Mouse (Mus musculus) hindlimb bud, embryonic 11.5 days (tissue): Measurements from ENCODE around the gene Fmnl3.

Experiments used
- DNase-seq: peaks from one replicate; pipeline ENCODE4 v3.0.0-alpha.2; 2012; ENCODE audit warnings: low read depth, low spot score; ENCODE audit errors: extremely low spot score

Fmnl3 gene

DNA sequence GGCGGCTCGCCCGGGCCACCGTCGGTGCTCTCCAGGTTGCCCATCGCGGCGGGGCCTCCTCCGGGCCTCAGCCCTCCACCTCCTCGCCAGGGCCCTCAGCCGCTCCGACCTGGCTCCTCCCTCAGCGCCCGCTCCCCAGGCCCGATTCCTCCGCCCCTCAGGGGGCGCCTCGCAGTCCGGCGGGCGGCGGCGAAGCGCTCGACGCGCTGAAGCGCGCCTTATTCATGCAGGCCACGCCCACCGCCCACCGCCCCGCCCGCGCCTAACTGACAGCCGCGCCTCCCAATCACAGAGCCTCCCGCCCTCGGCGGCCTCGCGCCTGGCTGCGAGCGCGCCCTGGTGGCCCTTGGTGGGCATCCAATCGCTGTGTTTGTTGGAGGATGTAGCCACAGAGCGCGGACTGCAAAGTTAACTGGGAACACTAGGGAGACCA lies at the start of gene Fmnl3:
Gene Fmnl3 (minus strand): TSS at position 224 of the 433 bp plus-strand sequence.
- DNase-seq, result peak; percentile 91

DNA sequence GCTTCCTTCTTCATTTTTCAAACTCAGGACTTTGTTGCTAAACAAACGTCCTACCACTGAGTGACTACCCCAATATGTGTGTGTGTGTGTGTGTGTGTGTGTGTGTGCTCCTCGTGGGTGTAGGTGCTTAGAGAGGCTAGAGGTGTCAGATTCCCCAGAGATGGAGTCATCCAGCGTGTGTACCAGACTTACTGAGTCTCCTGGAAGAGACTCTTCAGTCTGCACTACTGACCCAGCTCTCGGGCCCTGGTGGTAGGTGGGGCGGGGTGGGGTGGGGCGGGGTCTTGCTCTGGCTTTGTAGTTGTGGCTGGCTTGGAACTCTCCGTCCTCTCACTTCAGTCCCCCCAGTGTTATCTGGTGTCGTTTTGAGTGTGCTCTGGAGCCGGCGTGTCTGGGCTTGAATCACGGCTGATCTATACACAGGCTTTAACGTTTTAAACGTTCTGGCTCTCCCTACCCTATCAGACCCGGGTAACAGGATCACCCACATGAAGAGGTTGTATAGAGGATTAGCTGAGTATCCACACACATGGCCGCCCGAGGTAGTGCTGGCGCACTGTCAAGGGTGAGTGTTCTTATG lies 47.5 kb upstream of the Fmnl3 start:
- no peak for DNase-seq

DNA sequence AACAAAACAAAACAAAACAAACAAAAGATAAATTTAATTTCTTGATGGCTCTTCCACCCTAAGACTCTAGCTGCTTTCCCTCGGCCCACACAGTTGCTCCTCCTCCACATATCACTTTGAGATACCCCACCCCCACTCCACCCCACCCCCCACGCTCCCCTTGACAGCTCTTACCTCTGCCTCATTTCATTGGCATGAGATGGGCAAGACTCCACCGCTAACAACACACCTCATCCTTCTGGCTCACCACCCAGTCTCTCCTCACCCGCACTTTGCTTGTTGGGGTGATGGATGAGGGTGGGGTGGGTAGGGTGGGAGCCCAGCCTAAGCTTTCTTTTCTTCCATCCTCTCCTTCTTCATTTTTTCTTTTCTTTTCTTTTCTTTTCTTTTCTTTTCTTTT lies 46.7 kb upstream of the Fmnl3 start:
- DNase-seq, result no peak

DNA sequence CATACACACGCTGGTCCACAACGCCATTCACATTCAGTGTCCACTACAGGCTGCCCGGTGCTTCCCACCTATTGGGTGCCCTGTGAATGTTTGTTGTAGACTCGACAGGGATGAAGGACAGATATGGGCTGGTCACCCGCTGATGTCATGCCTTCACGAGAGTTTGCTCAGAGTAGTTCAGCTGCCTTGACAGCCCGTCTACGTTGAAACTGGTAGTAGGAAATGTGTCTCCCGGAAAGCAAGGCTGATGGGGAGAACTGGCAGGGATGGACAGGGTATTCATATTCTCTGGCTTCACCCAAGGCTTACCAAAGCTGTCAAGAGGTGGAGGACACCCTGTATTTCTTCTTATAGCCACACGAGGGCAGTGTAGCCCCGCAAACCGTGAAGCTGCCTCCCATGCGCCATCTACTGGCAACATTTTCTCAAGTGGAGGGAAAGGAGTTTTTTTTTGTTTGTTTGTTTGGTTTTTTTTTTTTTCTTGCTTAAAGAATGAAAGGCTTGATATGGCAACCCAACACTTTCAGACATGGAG lies 46.1 kb upstream of the Fmnl3 start:
- DNase-seq, result peak; percentile 77

DNA sequence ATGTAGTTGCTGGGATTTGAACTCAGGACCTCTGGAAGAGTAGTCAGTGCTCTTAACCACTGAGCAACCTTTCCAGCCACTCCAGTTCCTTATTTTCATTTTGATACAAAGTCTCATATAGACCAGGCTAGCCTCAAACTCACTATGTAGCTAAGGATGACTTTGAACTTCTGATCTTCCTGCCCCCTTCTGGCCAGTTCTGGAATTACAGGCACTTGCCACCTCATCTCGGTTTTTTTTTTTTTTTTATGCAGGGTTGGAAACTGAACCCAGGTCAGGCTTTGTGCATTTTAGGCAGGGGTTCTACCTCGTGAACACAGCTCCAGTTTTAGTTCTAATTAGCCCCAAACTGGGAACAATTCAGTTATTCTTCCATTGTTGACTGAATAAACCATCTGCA lies 45.5 kb upstream of the Fmnl3 start:
- DNase-seq, result no peak

DNA sequence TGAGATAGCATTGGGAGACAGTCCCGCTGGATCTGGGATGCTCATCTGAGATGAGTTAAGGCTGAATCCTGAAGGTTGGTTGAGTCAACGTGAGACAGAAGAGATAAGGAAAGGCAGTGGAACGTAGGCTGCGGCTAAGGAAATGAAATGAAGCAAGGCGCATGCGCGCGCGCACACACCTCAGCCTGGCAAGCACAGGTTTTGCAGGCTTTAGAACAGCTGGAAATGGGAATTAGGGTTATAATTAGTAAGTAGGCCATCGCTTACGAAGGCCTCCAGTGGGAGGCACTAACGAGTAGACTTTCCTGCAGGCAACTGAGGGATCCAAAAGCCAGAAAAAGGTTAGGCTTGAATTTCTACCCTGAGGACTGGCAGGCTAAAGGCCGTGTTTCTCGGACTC lies 41.5 kb upstream of the Fmnl3 start:
- no peak for DNase-seq

DNA sequence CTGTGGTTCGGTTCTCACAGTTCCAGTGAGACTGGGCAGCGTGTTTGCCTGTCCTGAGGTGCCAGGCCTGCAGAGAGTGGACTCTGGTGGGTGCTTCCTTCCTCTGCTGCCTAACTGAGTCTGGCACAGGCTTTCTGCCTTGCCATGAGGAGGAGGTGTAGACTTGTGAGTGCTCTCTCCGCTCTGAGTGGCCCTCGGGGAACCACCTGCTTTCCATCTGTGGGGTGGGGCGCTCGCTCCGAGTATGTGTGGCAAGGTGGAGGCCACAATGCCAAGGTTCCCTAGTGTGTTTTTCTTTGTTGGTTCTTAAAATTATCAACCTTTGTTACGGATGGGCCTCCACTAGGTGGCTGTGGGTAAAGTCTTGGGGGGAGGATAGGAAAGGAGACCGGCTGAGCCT lies 38.6 kb upstream of the Fmnl3 start:
- no peak for DNase-seq

DNA sequence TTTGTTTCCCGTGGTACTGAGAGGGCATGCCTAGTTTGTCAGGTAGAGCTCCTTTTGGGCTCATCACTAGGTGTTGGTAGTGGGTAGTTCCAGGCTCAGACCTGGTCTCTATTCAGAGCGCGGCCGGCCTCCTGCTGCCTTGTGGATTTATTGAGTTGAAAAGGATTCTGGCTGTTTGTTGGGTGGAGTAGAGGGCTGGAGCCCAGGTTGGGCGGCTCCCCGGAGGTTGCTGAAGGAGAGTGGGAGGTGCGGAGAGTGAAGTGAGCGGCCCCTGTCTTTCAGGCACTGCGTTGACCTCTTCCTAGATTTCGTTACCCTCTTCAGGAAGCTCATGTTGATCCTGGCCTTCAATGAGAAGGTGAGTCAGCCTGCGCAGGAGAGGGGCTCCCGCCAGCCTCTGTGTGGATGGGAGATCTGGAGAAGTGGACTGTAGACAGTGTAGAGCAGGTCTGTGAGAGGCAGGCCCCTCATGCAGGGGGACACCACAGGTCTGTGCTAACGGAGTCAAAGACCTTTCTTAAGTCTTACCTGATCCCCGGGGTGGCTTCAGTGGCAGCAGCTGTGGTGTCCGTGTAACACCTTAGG lies 36.8 kb upstream of the Fmnl3 start:
- no peak for DNase-seq

DNA sequence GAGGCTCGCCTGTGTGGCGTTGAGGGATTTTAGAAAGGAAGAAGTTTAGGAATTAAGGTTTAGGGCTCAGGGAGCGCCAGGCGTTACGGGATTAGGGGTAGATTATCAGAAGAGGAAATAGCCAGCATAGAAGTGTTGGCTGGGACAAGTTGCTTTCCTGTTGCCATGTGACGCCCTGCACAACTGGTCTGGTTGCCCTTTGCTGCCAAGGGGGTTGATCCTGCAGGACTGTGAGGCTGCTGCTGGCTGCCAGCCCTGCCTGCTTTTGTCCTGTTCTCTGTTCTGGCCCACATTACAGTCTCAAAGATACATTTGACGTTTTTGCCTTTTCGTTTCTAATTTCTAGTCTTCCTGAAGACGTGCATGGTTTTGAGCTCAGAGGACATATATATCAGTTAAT lies 34.9 kb upstream of the Fmnl3 start:
- DNase-seq, result no peak

DNA sequence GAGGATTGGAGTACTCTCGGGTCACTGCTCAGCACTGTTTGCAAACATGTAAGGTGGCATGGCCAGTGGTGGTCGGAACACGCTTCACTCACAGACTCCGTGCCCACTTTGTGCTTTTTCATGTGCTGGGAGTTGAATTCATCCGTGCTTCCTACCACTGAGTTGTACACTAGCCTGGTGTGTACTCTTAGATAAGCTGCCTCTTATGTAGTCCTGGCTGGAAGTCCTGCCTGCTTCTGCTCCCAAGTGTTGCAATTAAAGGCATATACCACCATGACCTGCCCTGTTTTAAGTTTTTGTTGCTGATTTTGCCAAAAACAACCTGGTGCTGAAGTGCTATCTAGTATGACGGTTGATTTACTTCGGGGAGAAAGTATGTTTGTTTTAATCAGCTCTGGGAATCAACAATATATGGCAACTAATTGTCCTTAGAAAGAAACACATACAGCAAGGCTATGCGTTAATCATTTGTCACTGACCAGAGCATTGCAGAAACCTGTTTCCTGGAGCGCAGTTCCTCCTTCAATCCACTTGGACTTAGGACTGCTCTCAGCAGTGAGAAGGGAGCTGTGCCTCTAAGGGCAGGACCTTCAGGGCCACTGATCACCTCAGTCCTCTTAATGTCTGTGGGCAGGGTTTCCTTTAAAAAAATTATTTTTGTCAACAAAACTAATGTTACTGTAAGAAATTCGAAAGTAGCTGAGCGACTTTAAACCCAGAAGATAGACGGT lies 33.0 kb upstream of the Fmnl3 start:
- DNase-seq, result no peak

DNA sequence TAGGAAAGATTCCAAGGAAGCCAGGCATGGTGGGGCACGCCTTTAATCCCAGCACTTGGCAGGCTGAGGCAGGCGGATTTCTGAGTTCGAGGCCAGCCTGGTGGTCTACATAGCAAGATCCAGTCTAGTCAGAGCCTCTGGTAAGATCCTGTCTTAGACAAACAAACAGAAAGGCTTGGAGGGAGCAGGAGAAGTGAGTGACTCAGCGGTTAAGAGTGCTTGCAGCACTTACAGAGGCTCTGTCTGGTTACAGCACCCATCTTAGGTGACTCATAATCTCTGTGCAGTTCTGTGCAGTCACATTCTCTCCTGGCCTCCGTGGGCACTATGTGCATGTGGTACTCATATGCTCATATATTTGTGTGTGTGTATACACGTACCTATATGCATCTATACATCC lies 30.3 kb upstream of the Fmnl3 start:
- no peak for DNase-seq

DNA sequence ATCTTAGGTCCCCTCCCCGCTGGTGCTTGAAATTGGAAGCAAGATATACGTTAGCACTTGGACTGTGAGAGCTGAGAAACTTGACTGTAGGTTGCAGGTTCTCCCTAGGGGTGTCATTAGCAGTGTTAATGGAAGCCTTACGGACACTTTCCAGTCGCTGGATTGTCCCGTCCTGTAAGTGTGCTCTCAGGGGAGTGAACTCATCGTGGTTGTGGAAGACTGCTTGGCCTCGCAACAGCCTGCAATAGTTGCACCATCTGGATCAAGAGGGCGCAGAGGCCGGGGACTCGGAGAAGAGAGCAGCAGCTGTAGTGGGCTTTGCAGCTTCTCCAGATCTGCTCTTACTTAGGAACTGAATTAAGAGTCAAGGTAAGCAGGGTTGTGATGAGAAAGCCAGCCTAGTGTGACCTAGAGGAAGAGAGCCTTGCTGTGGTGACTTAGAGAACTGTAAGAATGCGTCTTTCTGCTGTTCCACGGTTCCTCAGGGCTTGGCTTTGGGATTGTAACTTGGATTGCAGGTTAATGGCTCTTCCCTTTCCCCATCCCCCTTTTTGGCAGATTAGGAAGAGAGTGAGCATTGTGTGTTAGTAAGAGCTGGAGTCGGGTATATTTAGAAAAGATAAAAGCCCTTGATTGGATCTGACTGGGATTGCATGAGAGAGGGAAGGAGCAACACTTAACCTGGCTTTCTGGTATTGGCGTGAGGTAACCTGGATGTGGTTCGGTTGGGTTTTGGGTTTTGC lies 29.4 kb upstream of the Fmnl3 start:
- DNase-seq, result no peak

DNA sequence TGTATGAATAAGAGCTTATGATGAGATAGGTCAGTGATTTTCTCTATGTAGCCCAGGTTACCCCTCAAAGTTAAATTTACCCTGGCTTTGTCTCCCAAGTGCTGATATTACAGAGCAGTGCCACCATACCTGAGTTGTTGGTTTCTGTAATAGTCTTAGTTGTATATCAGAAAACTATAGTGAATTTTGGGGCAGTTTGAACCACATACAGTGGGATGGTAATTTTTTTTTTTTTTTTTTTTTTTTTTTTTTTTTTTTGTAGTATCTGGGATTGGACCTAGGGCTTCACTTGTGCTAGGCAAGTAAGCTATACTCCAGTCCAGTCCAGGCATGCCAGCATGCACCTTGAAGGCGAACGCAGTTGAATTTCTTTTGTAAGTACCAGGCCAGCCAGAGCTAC lies 27.3 kb upstream of the Fmnl3 start:
- no peak for DNase-seq

DNA sequence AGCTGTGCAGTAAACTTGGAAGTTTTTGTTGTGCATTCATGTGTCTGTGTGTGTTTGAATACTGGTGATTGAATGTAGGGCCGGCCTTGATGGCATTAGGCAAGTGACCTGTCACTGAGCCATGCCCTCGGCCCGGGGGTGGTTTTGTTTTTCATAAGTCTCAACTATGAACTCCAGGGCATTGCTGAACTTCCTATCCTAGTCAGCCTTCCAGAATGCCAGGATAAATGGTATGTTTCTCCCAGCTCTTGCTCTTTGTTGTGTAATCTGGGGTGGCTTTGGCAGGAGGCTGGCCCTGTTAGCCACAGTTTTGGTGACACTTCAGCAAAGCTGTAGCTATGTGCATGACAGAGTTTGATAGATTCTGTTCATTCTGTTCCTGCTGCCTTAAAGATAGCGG lies 26.6 kb upstream of the Fmnl3 start:
- DNase-seq, result no peak

DNA sequence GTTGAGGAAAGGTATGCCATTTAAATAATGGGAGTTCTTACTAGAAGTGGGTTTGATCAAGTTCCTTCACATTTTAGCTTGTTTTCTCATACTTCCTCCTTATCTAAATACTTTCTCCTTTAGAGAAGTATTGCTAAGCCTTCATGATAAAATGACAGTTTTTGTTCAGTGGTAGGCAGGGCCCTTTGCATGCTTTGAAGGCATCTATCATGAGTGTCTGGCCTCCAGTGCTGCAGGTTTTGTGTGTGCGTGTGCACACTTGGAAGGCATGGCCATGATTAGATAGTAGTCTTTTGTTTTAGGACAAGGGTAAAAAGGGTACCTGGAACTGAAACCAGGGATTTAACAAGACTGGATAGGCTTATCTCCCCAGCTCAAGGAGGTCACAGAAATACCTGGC lies 26.2 kb upstream of the Fmnl3 start:
- no peak for DNase-seq

DNA sequence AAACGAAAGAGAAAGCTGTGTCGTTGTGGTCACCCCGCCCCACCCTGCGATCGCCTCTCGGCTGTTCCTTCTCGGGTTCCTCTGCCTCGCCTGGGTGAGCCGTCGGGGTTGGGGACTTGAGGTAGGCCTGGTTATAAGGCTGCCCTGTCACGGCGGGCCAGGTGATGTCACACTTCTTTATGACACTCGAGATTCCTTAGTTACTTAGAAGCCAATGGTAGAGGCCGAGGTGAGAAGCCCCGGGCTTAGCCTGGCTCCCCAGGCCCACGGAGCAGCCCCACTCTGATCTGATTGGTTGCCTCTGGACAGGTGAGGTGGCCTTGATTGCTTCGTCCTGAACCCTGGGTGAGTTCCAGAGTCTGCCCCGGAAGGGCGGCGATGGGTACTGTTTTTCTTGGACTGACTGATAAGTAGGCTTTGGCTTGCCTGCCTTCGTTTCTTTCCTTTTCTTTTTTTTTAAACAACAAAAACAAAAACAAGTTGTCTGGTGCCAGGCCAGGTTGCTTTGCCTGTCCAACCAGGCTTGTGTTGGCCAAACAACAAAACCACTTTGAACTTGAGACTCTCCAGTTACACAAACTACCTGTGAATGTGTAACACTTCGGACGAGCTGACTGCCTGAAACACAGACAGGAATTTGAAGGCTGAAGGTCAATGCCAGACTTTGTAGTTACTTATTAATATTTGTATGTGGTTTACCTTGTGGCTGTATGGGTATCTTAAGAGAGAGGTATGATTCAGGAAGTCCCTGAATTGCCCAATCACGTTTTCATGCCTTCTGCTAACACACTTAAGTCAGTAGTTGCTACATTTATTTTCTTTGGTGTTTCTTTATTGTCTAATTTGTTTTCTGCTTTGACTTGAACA lies 23.3 kb upstream of the Fmnl3 start:
- DNase-seq, result no peak

DNA sequence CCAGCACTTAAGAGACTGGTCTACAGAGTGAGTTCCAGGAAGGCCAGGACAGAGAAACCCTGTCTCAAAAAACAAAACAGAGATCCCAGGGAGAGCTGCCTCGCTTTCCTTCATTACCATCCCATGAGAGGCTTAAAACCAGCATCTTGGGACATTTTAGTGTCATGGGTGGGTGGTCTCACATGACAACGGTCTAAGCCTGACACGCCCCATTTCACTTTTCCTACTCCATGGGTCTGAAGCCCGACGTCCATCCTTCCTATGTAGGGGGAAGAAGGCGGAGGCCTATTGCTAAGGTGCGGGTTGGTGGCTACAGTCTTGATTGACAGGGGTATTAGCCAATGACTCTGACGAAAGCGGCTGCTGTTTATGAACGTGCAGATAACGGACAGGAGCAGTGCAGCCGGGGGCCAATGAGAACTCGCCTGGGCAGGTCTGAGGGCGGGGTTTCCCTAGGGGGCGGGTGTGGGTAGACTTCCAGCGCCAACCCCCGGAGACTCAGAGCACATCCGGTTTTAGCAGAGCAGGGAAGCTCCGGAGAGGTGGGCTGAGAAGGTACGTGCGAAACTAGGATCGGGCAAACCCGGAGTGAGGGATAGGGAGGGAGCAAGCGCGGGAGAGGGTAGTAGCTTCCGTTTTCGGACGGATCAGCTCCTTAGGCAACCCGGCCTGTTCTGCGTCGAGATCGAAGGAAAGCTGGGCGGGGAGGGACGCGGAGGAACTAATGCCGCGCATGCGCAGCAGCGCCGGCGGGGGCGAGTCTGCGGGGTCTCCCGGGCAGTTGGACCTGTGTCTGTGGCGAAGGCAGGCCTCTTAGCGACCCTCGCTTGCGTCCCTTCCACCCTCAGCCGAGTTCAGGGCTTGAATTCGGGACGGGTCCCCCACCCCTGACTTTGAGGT lies 22.5 kb upstream of the Fmnl3 start, which contains the start of gene Tmbim6:
Gene Tmbim6 (plus strand): TSS at position 397 of the 900 bp plus-strand sequence.
- peak; percentile 98 for DNase-seq

DNA sequence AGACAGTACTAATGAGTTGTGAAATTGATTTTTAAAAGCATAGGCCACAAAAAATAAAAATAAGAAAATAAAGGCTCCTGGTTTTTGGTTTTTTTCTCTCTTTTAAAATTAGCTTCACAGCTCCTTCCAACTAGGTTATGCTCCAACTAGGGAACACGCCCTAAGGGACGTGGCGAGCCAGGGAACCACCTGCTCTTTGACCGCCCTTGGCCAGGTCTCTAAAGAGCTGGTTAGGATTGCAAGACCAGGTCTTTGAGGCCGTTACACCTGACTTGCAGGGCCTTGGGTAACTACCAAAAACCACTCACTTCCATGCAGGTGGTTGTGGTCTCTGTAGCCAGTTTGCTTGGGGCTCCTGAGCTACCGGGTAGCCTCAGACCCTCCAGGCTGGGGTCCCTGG lies 21.7 kb upstream of the Fmnl3 start:
- no peak for DNase-seq
